Mouse (Mus musculus) thymus, adult 2 months (tissue): ENCODE data around the gene Cdc42bpg. TPM values are rescaled to one million over a fixed set of nuclear protein-coding genes. Genes with fewer than 3 reads are reported as not detected.

Source experiments
- DNase-seq: peaks from one replicate; pipeline ENCODE4 v3.0.0; 2021
- H3K27ac ChIP-seq: fragments of 200-500 bp; 2 replicates; pipeline ENCODE4 v1.5.1; 2012; ENCODE audit warnings: low read length, control low read depth; ENCODE audit not compliant: control insufficient read depth, insufficient read depth
- H3K27me3 ChIP-seq: fragments of 200-500 bp; 2 replicates; pipeline ENCODE4 v1.6.1; 2012; ENCODE audit warnings: mild to moderate bottlenecking, low read length, moderate library complexity, mixed read lengths; ENCODE audit not compliant: control insufficient read depth, insufficient read depth
- H3K36me3 ChIP-seq: fragments of 200-500 bp; 2 replicates; pipeline ENCODE4 v1.6.1; 2012; ENCODE audit warnings: mild to moderate bottlenecking, low read length, moderate library complexity; ENCODE audit not compliant: control insufficient read depth, insufficient read depth
- H3K4me1 ChIP-seq: fragments of 200-500 bp; replicated peaks from 2 replicates; pipeline ENCODE4 v1.6.1; 2012; ENCODE audit warnings: low read length; ENCODE audit not compliant: control insufficient read depth, insufficient read depth
- H3K4me3 ChIP-seq: fragments of 200-500 bp; 2 replicates; pipeline ENCODE4 v1.5.1; 2012; ENCODE audit warnings: mild to moderate bottlenecking, low read length, control low read depth, moderate library complexity; ENCODE audit not compliant: control insufficient read depth, insufficient read depth
- CTCF ChIP-seq: fragments of 200-500 bp; IDR thresholded peaks from 2 replicates; pipeline ENCODE4 v1.5.1; 2012; ENCODE audit warnings: mild to moderate bottlenecking, control low read depth, low read length, moderate library complexity, borderline replicate concordance; ENCODE audit not compliant: control insufficient read depth, poor library complexity, insufficient read depth; ENCODE audit errors: extremely low read depth
- POLR2A ChIP-seq: fragments of 200-500 bp; IDR thresholded peaks from 2 replicates; pipeline ENCODE4 v1.6.1; 2012; ENCODE audit warnings: mild to moderate bottlenecking, low read length, control low read depth, moderate library complexity; ENCODE audit not compliant: control insufficient read depth, poor library complexity, insufficient read depth; ENCODE audit errors: extremely low read depth
- WGBS: fragments of 180-500 bp; shearing (Covaris S2); methylation state at CpG from one replicate; pipeline ENCODE4 v1.1.7; 2018; 5-methylcytosine and 5-hydroxymethylcytosine counted together
- polyA plus RNA-seq: library from polyadenylated mRNA; depleted of rRNA; stranded (reverse); fragments of >200 nt; gene quantifications from 2 replicates; pipeline ENCODE4 v1.2.3, GENCODE M21; 2012

The Cdc42bpg gene
- polyA plus RNA-seq, 1 experiment, result 12.9 TPM

- Histone ChIP-seq H3K4me1 (peaks cover 25% of the 10 kb centered on the region), H3K27me3 (no peaks in the 10 kb centered on the region), H3K4me3 (no peak overlapping the region), H3K36me3 (peaks cover 6% of the 10 kb centered on the region; the same call in 1 of the 2 replicates), H3K27ac (peak overlapping the region; percentile 11; the same call in 1 of the 2 replicates)
- 78% methylated on average over 5 of the region's 5 CpGs for WGBS
- DNase-seq, result no peak
- TF ChIP-seq POLR2A (no peak), CTCF (no peak)
Measured at GRCm38 (mm10) chr19:6296551-6297210, 9.6 kb upstream of the Cdc42bpg start.

- Histone ChIP-seq H3K4me1 (peaks cover 25% of the 10 kb centered on the region), H3K27me3 (no peaks in the 10 kb centered on the region), H3K4me3 (no peak overlapping the region), H3K27ac (no peak overlapping the region), H3K36me3 (peaks cover 6% of the 10 kb centered on the region; the same call in 1 of the 2 replicates)
- 55% methylated on average over 9 of the region's 9 CpGs for WGBS
- no peak for DNase-seq
- TF ChIP-seq POLR2A, result no peak
- no peak for TF ChIP-seq CTCF
Measured at GRCm38 (mm10) chr19:6297641-6298040, 8.6 kb upstream of the Cdc42bpg start.

- H3K27ac ChIP-seq, result no peak overlapping the region
- DNase-seq, result no peak
- WGBS, result 80% methylated on average over 4 of the region's 4 CpGs
- TF ChIP-seq CTCF (no peak), POLR2A (no peak)
- no peak overlapping the region for H3K4me3 ChIP-seq
- H3K4me1 ChIP-seq, result peaks cover 22% of the 10 kb centered on the region
- H3K27me3 ChIP-seq, result no peaks in the 10 kb centered on the region
- peaks cover 6% of the 10 kb centered on the region; the same call in 1 of the 2 replicates for H3K36me3 ChIP-seq
Measured at GRCm38 (mm10) chr19:6299003-6299402, 7.3 kb upstream of the Cdc42bpg start.

- DNase-seq, result no peak
- no peaks in the 10 kb centered on the region for H3K27me3 ChIP-seq
- H3K4me1 ChIP-seq, result peaks cover 21% of the 10 kb centered on the region
- H3K27ac ChIP-seq, result no peak overlapping the region
- peaks cover 6% of the 10 kb centered on the region; the same call in 1 of the 2 replicates for H3K36me3 ChIP-seq
- TF ChIP-seq POLR2A (no peak), CTCF (no peak)
- 67% methylated on average over 7 of the region's 7 CpGs for WGBS
- H3K4me3 ChIP-seq, result no peak overlapping the region
Measured at GRCm38 (mm10) chr19:6299450-6300267, 6.6 kb upstream of the Cdc42bpg start.

GRCm38 (mm10) chr19:6300402-6300841, 5.8 kb upstream of the Cdc42bpg start:
- no peak for DNase-seq
- Histone ChIP-seq H3K27ac (no peak overlapping the region), H3K36me3 (peaks cover 6% of the 10 kb centered on the region; the same call in 1 of the 2 replicates), H3K4me1 (peaks cover 21% of the 10 kb centered on the region), H3K27me3 (no peaks in the 10 kb centered on the region), H3K4me3 (no peak overlapping the region)
- TF ChIP-seq POLR2A (no peak), CTCF (no peak)
- 65% methylated on average over 7 of the region's 7 CpGs for WGBS

GRCm38 (mm10) chr19:6302114-6302513, 4.1 kb upstream of the Cdc42bpg start:
- Histone ChIP-seq H3K27ac (no peak overlapping the region), H3K27me3 (no peaks in the 10 kb centered on the region), H3K4me3 (no peak overlapping the region), H3K36me3 (peaks cover 6% of the 10 kb centered on the region; the same call in 1 of the 2 replicates), H3K4me1 (peaks cover 27% of the 10 kb centered on the region)
- TF ChIP-seq POLR2A (no peak), CTCF (no peak)
- DNase-seq, result no peak
- WGBS, result 84% methylated on average over 5 of the region's 5 CpGs

- TF ChIP-seq CTCF (no peak), POLR2A (no peak)
- H3K4me3 ChIP-seq, result no peak overlapping the region
- peaks cover 6% of the 10 kb centered on the region; the same call in 1 of the 2 replicates for H3K36me3 ChIP-seq
- no peaks in the 10 kb centered on the region for H3K27me3 ChIP-seq
- peaks cover 27% of the 10 kb centered on the region for H3K4me1 ChIP-seq
- DNase-seq, result peak; percentile 32
- no peak overlapping the region for H3K27ac ChIP-seq
- WGBS, result 2% methylated on average over 4 of the region's 4 CpGs
Measured at GRCm38 (mm10) chr19:6302522-6302921, 3.7 kb upstream of the Cdc42bpg start.
